Mouse (Mus musculus) liver, postnatal 0 days (tissue): ENCODE measurements around the gene Il23a.

ENCODE experiments used
- CTCF ChIP-seq: sonication (generic); IDR thresholded peaks from 2 replicates; pipeline ENCODE4 v1.5.1; 2016; ENCODE audit warnings: antibody characterized with exemption, low read depth
- EP300 ChIP-seq: IDR thresholded peaks from 2 replicates; pipeline ENCODE4 v1.6.1; 2016; ENCODE audit warnings: antibody characterized with exemption, low read depth, mild to moderate bottlenecking

GRCm38 (mm10) chr10:128269206-128269910 lies 29.2 kb downstream of the Il23a start:
- TF ChIP-seq CTCF (no peak), EP300 (no peak)
